Mouse (Mus musculus): ENCODE data around the gene Elovl1.

- TF ChIP-seq GATA1 (IDR thresholded peaks at IDR 0.05; ENCODE audit: borderline replicate concordance, low read length) = no peak
- no peak for TF ChIP-seq FLI1 (IDR thresholded peaks at IDR 0.05; ENCODE audit: low read length)
Observed at GRCm38 (mm10) chr4:118383271-118383670, 44.6 kb upstream of the Elovl1 start.
